ENCODE assay signal across 10 mouse cellular contexts in genomic region chr9:121302543-121302942, GRCm38 (mm10). TPM values are rescaled to one million over a fixed set of nuclear protein-coding genes. Genes with fewer than 3 reads are reported as not detected.
DNase-seq lines count a peak whose midpoint lies in the region; TF ChIP-seq lines count a peak whose summit lies in the region.
"Had no signal": no experiment of that assay in that cellular context is flagged by ENCODE, and none has a peak within 500 bp of the region (broad histone marks: within the 10 kb centered on the region; RNA-seq: fewer than 3 reads in every experiment).

No protein-coding gene starts in this region.

- peak; percentile 69 for TF ChIP-seq CTCF in layer of hippocampus, adult 2 months (conservative IDR thresholded peaks at IDR 0.05)

- DNase-seq in cerebellum, adult 9-11 months, result peak; percentile 58
- DNase-seq in cerebellum, adult 8-10 months, result no peak
- peak in 1 of 2 experiments; percentile 14 for DNase-seq in layer of hippocampus, adult 2 months (ENCODE audit: low spot score in 2 of 2)
- DNase-seq in layer of hippocampus, adult 11-12 months (ENCODE audit: low spot score), result no peak
- peak; percentile 78 to 82 for DNase-seq in B cell, adult 2 months
- peak; percentile 51 for DNase-seq in induced T-regulatory cell, adult 2 months (ENCODE audit: low read depth)
- no peak for DNase-seq in adrenal gland, adult 18-20 months (ENCODE audit: low spot score in 2 of 2)
- no peak for DNase-seq in heart, adult 8-10 months (ENCODE audit: low spot score)

- H3K4me3 ChIP-seq in layer of hippocampus, adult 2 months, result no peak overlapping the region
- H3K4me3 ChIP-seq: hindbrain, embryonic 13.5 days; neural tube, embryonic 12.5 days had no signal

- no peak overlapping the region for H3K27ac ChIP-seq in layer of hippocampus, adult 2 months
- H3K27ac ChIP-seq: neural tube, embryonic 12.5 days had no signal

RNA-seq across cellular contexts. Expression of gene Trak1, which starts 5.2 kb away (rescaled TPM):
- 100 to 1,000 TPM; 255 to 260 TPM for total RNA-seq in layer of hippocampus, adult 2 months (2021)
- total RNA-seq in adrenal gland, adult 18-20 months (2021), result 10 to 100 TPM; 75.7 to 96.6 TPM
- 100 to 1,000 TPM; 294 to 334 (median 302) TPM for total RNA-seq in heart, adult 8-10 months (2022)

RNA-seq across cellular contexts. Expression of gene Ulk4, which starts 25.5 kb away (rescaled TPM):
- 1 to 10 TPM; 9.5 to 9.9 TPM for total RNA-seq in layer of hippocampus, adult 2 months (2021)
- 1 to 10 TPM; 1.2 to 2.2 TPM for total RNA-seq in adrenal gland, adult 18-20 months (2021)
- under 1 TPM; 0.14 to 0.41 (median 0.30) TPM for total RNA-seq in heart, adult 8-10 months (2022)

Comparison
In these comparisons a context has a peak if more than half of its experiments do, and no peak if none do; other contexts are left out.
1. DNase-seq: peak in cerebellum, adult 9-11 months (single experiment), B cell, adult 2 months (2 of 2) and induced T-regulatory cell, adult 2 months (single experiment); none in cerebellum, adult 8-10 months (single experiment), layer of hippocampus, adult 11-12 months (single experiment), adrenal gland, adult 18-20 months (0 of 2) and heart, adult 8-10 months (single experiment).